Mouse (Mus musculus) liver, embryonic 16.5 days (tissue): ENCODE measurements around the gene Mertk. TPM values are rescaled to one million over a fixed set of nuclear protein-coding genes. Genes with fewer than 3 reads are reported as not detected.

Source experiments
- ATAC-seq: fragments of 200-750 bp; cut with Nextera tagmentation; 2 replicates; pipeline ENCODE4 v1.8.0; 2017; ENCODE audit warnings: low read depth, mild to moderate bottlenecking, moderate number of reproducible peaks, moderate library complexity
- H3K27ac ChIP-seq: fragments of 300-500 bp; sonication (generic); 2 replicates; pipeline ENCODE4 v1.5.1; 2014; ENCODE audit warnings: mild to moderate bottlenecking, low read length
- H3K27me3 ChIP-seq: fragments of 300-500 bp; sonication (generic); 2 replicates; pipeline ENCODE4 v1.6.1; 2014; ENCODE audit warnings: low read depth, low read length, mixed read lengths; ENCODE audit not compliant: control insufficient read depth, insufficient read depth
- H3K36me3 ChIP-seq: fragments of 300-500 bp; sonication (generic); 2 replicates; pipeline ENCODE4 v1.6.1; 2014; ENCODE audit warnings: mild to moderate bottlenecking; ENCODE audit not compliant: control insufficient read depth, insufficient read depth
- H3K4me1 ChIP-seq: fragments of 300-500 bp; sonication (generic); 2 replicates; pipeline ENCODE4 v1.6.1; 2014; ENCODE audit warnings: low read depth, low read length, mixed read lengths; ENCODE audit not compliant: control insufficient read depth
- H3K4me2 ChIP-seq: fragments of 300-500 bp; sonication (generic); 2 replicates; pipeline ENCODE4 v1.6.1; 2014; ENCODE audit warnings: low read depth, low read length, mixed read lengths
- H3K4me3 ChIP-seq: fragments of 300-500 bp; sonication (generic); 2 replicates; pipeline ENCODE4 v1.5.1; 2014; ENCODE audit warnings: low read depth, mild to moderate bottlenecking, low read length
- H3K9ac ChIP-seq: fragments of 300-500 bp; sonication (generic); 2 replicates; pipeline ENCODE4 v1.6.1; 2014; ENCODE audit warnings: low read depth, low read length
- H3K9me3 ChIP-seq: fragments of 300-500 bp; sonication (generic); replicated peaks from 2 replicates; pipeline ENCODE4 v1.6.1; 2016; ENCODE audit warnings: low read length; ENCODE audit not compliant: control insufficient read depth
- WGBS: fragments of 180-500 bp; shearing (Covaris S2); extraction: QIAGEN DNeasy Blood & Tissue Kit; methylation state at CpG from one replicate; pipeline ENCODE4 v1.1.7; 2014; ENCODE audit not compliant: insufficient replicate concordance; 5-methylcytosine and 5-hydroxymethylcytosine counted together
- polyA plus RNA-seq: library from polyadenylated mRNA; unstranded; fragments of >200 nt; fragmentation: Nextera tagmentation; extraction: Ambion mirVana; gene quantifications from 2 replicates; pipeline ENCODE4 v1.2.1, GENCODE M21; 2015

The Mertk gene
- polyA plus RNA-seq, 1 experiment from 2014 or later, result 7.4 TPM

- H3K27ac ChIP-seq, result 0 out of 2 replicates have a peak overlapping the region, but pooled peaks have one; percentile 15
- peak; percentile 67 for ATAC-seq
Measured at GRCm38 (mm10) chr2:128833035-128833434, 134.3 kb downstream of the Mertk start.

GRCm38 (mm10) chr2:128833435-128833834, 134.7 kb downstream of the Mertk start:
- H3K4me2 ChIP-seq, result no peak overlapping the region
- H3K27ac ChIP-seq, result 0 out of 2 replicates have a peak overlapping the region, but pooled peaks have one; percentile 15
- H3K4me1 ChIP-seq, result no peaks in the 10 kb centered on the region
- H3K9me3 ChIP-seq, result no peaks in the 10 kb centered on the region
- WGBS, result 70% methylated on average over 2 of the region's 2 CpGs
- H3K9ac ChIP-seq, result no peak overlapping the region
- peaks cover 6% of the 10 kb centered on the region; the same call in 1 of the 2 replicates for H3K36me3 ChIP-seq
- ATAC-seq, result peak; percentile 68
- H3K27me3 ChIP-seq, result no peaks in the 10 kb centered on the region
- no peak overlapping the region for H3K4me3 ChIP-seq

More at GRCm38 (mm10) chr2:128833035-128833434, 134.3 kb downstream of the Mertk start:
- no peaks in the 10 kb centered on the region for H3K27me3 ChIP-seq
- no peaks in the 10 kb centered on the region for H3K9me3 ChIP-seq
- H3K36me3 ChIP-seq, result peaks cover 8% of the 10 kb centered on the region; the same call in 1 of the 2 replicates
- H3K9ac ChIP-seq, result no peak overlapping the region
- no peak overlapping the region for H3K4me2 ChIP-seq
- H3K4me1 ChIP-seq, result no peaks in the 10 kb centered on the region
- 73% methylated on average over 2 of the region's 2 CpGs for WGBS
- H3K4me3 ChIP-seq, result no peak overlapping the region

GRCm38 (mm10) chr2:128837531-128837930, 138.8 kb downstream of the Mertk start:
- H3K4me3 ChIP-seq, result no peak overlapping the region

GRCm38 (mm10) chr2:128838611-128839010, 139.9 kb downstream of the Mertk start:
- Histone ChIP-seq H3K9ac (no peak overlapping the region), H3K4me1 (no peaks in the 10 kb centered on the region)
- ATAC-seq, result no peak

More at GRCm38 (mm10) chr2:128837531-128837930, 138.8 kb downstream of the Mertk start:
- Histone ChIP-seq H3K27ac (no peak overlapping the region), H3K4me1 (no peaks in the 10 kb centered on the region), H3K9ac (no peak overlapping the region), H3K4me2 (no peak overlapping the region), H3K36me3 (peaks cover 2% of the 10 kb centered on the region; the same call in 1 of the 2 replicates), H3K27me3 (no peaks in the 10 kb centered on the region), H3K9me3 (no peaks in the 10 kb centered on the region)
- ATAC-seq, result no peak
- 80% methylated on average over 8 of the region's 8 CpGs for WGBS

GRCm38 (mm10) chr2:128839501-128839900, 140.7 kb downstream of the Mertk start:
- ATAC-seq, result no peak
- 41% methylated on average over 2 of the region's 2 CpGs for WGBS

More at GRCm38 (mm10) chr2:128838611-128839010, 139.9 kb downstream of the Mertk start:
- Histone ChIP-seq H3K27me3 (no peaks in the 10 kb centered on the region), H3K36me3 (peaks cover 2% of the 10 kb centered on the region; the same call in 1 of the 2 replicates), H3K9me3 (no peaks in the 10 kb centered on the region), H3K4me2 (no peak overlapping the region), H3K4me3 (no peak overlapping the region), H3K27ac (no peak overlapping the region)
- WGBS, result 88% methylated on average over 3 of the region's 3 CpGs

DNA sequence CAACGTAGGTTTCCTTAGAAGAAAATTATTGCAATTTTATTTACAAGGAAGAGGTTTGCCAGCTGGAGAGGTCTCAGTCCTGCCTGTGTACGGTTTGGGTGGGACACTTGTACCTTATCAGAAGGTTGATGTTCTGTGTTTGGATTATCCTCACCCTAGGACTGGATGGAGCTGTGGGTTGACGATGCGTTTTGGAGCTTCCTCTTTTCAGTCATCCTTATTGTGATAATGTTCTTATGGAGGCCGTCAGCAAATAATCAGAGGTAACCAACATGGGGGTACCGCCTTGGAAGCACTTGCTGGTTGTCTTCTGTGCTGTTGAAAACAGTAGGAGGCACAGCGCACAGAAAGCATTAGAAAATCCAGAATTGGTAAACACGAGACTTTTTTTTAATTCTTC, 143.7 kb downstream of the Mertk start:
- Histone ChIP-seq H3K4me3 (no peak overlapping the region), H3K27ac (no peak overlapping the region), H3K4me2 (no peak overlapping the region), H3K36me3 (no peaks in the 10 kb centered on the region; the same call in none of the 2 replicates), H3K9ac (no peak overlapping the region), H3K4me1 (no peaks in the 10 kb centered on the region), H3K9me3 (no peaks in the 10 kb centered on the region), H3K27me3 (no peaks in the 10 kb centered on the region)
- no peak for ATAC-seq
- 47% methylated on average over 8 of the region's 8 CpGs for WGBS

More at GRCm38 (mm10) chr2:128839501-128839900, 140.7 kb downstream of the Mertk start:
- no peaks in the 10 kb centered on the region for H3K9me3 ChIP-seq
- no peak overlapping the region for H3K9ac ChIP-seq
- no peaks in the 10 kb centered on the region for H3K4me1 ChIP-seq
- H3K4me3 ChIP-seq, result no peak overlapping the region
- H3K4me2 ChIP-seq, result no peak overlapping the region
- H3K27ac ChIP-seq, result no peak overlapping the region
- no peaks in the 10 kb centered on the region for H3K27me3 ChIP-seq
- H3K36me3 ChIP-seq, result no peaks in the 10 kb centered on the region; the same call in none of the 2 replicates

DNA sequence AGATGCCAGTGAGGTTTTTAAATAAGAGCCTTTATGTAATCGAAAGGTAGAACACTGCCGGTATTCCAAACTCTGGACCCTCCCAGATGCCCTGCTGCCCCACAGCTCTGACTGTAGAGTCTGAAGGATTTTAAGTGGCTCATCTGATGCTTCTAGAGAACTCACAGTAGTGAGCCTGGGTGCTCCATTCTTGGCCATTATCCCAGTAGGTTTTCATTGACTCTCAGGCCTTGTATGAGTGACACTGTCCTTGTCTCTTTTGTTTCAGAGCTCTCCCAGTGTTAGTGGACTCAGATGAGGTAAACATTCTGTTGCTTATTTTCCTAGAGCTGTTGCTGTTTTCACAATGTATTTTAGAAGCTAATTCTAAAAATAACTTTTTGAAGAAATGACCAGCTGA, 151.3 kb downstream of the Mertk start:
- Histone ChIP-seq H3K4me1 (no peaks in the 10 kb centered on the region), H3K9me3 (no peaks in the 10 kb centered on the region), H3K4me2 (no peak overlapping the region), H3K36me3 (peaks cover 2% of the 10 kb centered on the region), H3K27ac (no peak overlapping the region), H3K9ac (no peak overlapping the region), H3K27me3 (no peaks in the 10 kb centered on the region), H3K4me3 (no peak overlapping the region)
- WGBS, result 89% methylated on average over 2 of the region's 2 CpGs
- no peak for ATAC-seq

Other genes starting within 250 kb of the Mertk start
- not detected in 2 replicates for gene Spdye4c, start 107.7 kb upstream of the Mertk start, polyA plus RNA-seq
- gene Anapc1, start 11.6 kb upstream of the Mertk start, polyA plus RNA-seq, result 24.2 and 24.9 TPM in 2 replicates
- 9.3 and 10.5 TPM in 2 replicates for gene Tmem87b, start 119.2 kb downstream of the Mertk start, polyA plus RNA-seq
- gene Fbln7, start 164.0 kb downstream of the Mertk start, polyA plus RNA-seq, result 0.21 and 0.42 TPM in 2 replicates
- 2.3 and 2.4 TPM in 2 replicates for gene Zc3h8, start 245.1 kb downstream of the Mertk start, polyA plus RNA-seq